Mouse (Mus musculus) embryo, embryonic 11.5 days (tissue): ENCODE results near the gene Abi1.
"Not testable (repeated sequence)": the region's sequence is repeated elsewhere in the genome, so short reads cannot be mapped to it uniquely, and the experiment has no call there.

Source experiments
- DNase-seq: peaks from one replicate; pipeline ENCODE4 v3.0.0-alpha.2; 2012; ENCODE audit warnings: low read depth, low spot score

Abi1 gene

GRCm38 (mm10) chr2:22962970-22963369, 77.1 kb downstream of the Abi1 start:
- no peak for DNase-seq

GRCm38 (mm10) chr2:22962242-22962641, 77.8 kb downstream of the Abi1 start:
- no peak for DNase-seq

- no peak for DNase-seq
Observed at GRCm38 (mm10) chr2:22961681-22962080, 78.4 kb downstream of the Abi1 start.

GRCm38 (mm10) chr2:22957415-22957814, 82.6 kb downstream of the Abi1 start:
- DNase-seq = no peak

- no peak for DNase-seq
Observed at GRCm38 (mm10) chr2:22955914-22956313, 84.1 kb downstream of the Abi1 start.

- no peak for DNase-seq
Observed at GRCm38 (mm10) chr2:22954278-22954677, 85.8 kb downstream of the Abi1 start.

- no peak for DNase-seq
Observed at GRCm38 (mm10) chr2:22949956-22950355, 90.1 kb downstream of the Abi1 start.

GRCm38 (mm10) chr2:22933556-22933955, 106.5 kb downstream of the Abi1 start:
- DNase-seq = no peak

- DNase-seq = no peak
Observed at GRCm38 (mm10) chr2:22928259-22928658, 111.8 kb downstream of the Abi1 start.

- DNase-seq = not testable (repeated sequence)
Observed at GRCm38 (mm10) chr2:22925911-22926310, 114.1 kb downstream of the Abi1 start.

GRCm38 (mm10) chr2:22918651-22919050, 121.4 kb downstream of the Abi1 start:
- no peak for DNase-seq

- no peak for DNase-seq
Observed at GRCm38 (mm10) chr2:22914421-22914820, 125.6 kb downstream of the Abi1 start.

GRCm38 (mm10) chr2:22903947-22904346, 136.1 kb downstream of the Abi1 start:
- DNase-seq = no peak

- peak; percentile 69 for DNase-seq
Observed at GRCm38 (mm10) chr2:22895282-22896273, 144.5 kb downstream of the Abi1 start, which contains the start of gene Pdss1. Gene Pdss1 (plus strand): TSS chr2:22895522.

- DNase-seq = no peak
Observed at GRCm38 (mm10) chr2:22894932-22895281, 145.1 kb downstream of the Abi1 start.
